Mouse (Mus musculus) retina, postnatal 7 days (tissue): ENCODE results near the gene Adipoq.
"Not testable (repeated sequence)": the region's sequence is repeated elsewhere in the genome, so short reads cannot be mapped to it uniquely, and the experiment has no call there.

Source experiments
- DNase-seq: peaks from one replicate; pipeline ENCODE4 v3.0.0-alpha.2; 2012; ENCODE audit warnings: low read depth, low spot score

Gene Adipoq

GRCm38 (mm10) chr16:23146280-23146679, at the start of gene Adipoq:
TSS of gene Adipoq (plus strand) at chr16:23146536.
- no peak for DNase-seq

- not testable (repeated sequence) for DNase-seq
Measured at GRCm38 (mm10) chr16:23096886-23097285, 49.5 kb upstream of the Adipoq start.

GRCm38 (mm10) chr16:23097290-23098104, 48.8 kb upstream of the Adipoq start:
- DNase-seq: not testable (repeated sequence)

GRCm38 (mm10) chr16:23098105-23098452, 48.3 kb upstream of the Adipoq start:
- DNase-seq: not testable (repeated sequence)

GRCm38 (mm10) chr16:23099632-23100031, 46.7 kb upstream of the Adipoq start:
- no peak for DNase-seq

- DNase-seq: no peak
Measured at GRCm38 (mm10) chr16:23100099-23100575, 46.2 kb upstream of the Adipoq start.

- DNase-seq: no peak
Measured at GRCm38 (mm10) chr16:23100613-23101012, 45.7 kb upstream of the Adipoq start.

GRCm38 (mm10) chr16:23102340-23103037, 43.8 kb upstream of the Adipoq start:
- no peak for DNase-seq

GRCm38 (mm10) chr16:23103038-23103745, 43.1 kb upstream of the Adipoq start:
- no peak for DNase-seq

GRCm38 (mm10) chr16:23103841-23104240, 42.5 kb upstream of the Adipoq start:
- no peak for DNase-seq

GRCm38 (mm10) chr16:23106121-23106520, 40.2 kb upstream of the Adipoq start:
- DNase-seq: no peak

GRCm38 (mm10) chr16:23107231-23107942, 38.9 kb upstream of the Adipoq start, which contains the start of gene Eif4a2:
TSS of gene Eif4a2 (plus strand) at chr16:23107444.
- DNase-seq: peak; percentile 91

- DNase-seq: peak; percentile 65
Measured at GRCm38 (mm10) chr16:23107946-23108759, 38.2 kb upstream of the Adipoq start.

GRCm38 (mm10) chr16:23108943-23109342, 37.4 kb upstream of the Adipoq start:
- DNase-seq: no peak

- DNase-seq: no peak
Measured at GRCm38 (mm10) chr16:23109350-23110280, 36.7 kb upstream of the Adipoq start.

GRCm38 (mm10) chr16:23112348-23112747, 34.0 kb upstream of the Adipoq start:
- DNase-seq: no peak

- no peak for DNase-seq
Measured at GRCm38 (mm10) chr16:23112861-23113435, 33.4 kb upstream of the Adipoq start.

GRCm38 (mm10) chr16:23113903-23114302, 32.4 kb upstream of the Adipoq start:
- DNase-seq: no peak
